Mouse (Mus musculus): ENCODE data around the gene Kcns1.

The Kcns1 gene

GRCm38 (mm10) chr2:164175850-164176249, 4.9 kb upstream of the Kcns1 start:
- in situ Hi-C loops (cut with MboI; ENCODE audit: low pct_unique_long_range_greater_than_20kb in 1 of 2, low sequenced_read_pairs in 2 of 2, unreplicated experiment in 1 of 2) = no loop called here

- in situ Hi-C loops (cut with MboI; ENCODE audit: low pct_unique_long_range_greater_than_20kb in 1 of 2, low sequenced_read_pairs in 2 of 2, unreplicated experiment in 1 of 2) = no loop called here
Observed at GRCm38 (mm10) chr2:164174649-164175395, 3.9 kb upstream of the Kcns1 start.

GRCm38 (mm10) chr2:164173394-164173793, 2.5 kb upstream of the Kcns1 start:
- in situ Hi-C loops (cut with MboI; ENCODE audit: low pct_unique_long_range_greater_than_20kb in 1 of 2, low sequenced_read_pairs in 2 of 2, unreplicated experiment in 1 of 2) = no loop called here

- in situ Hi-C loops (cut with MboI; ENCODE audit: low pct_unique_long_range_greater_than_20kb in 1 of 2, low sequenced_read_pairs in 2 of 2, unreplicated experiment in 1 of 2) = no loop called here
Observed at GRCm38 (mm10) chr2:164170326-164170725, 587 bp downstream of the Kcns1 start.

GRCm38 (mm10) chr2:164168571-164168946, 2.4 kb downstream of the Kcns1 start:
- in situ Hi-C loops (cut with MboI; ENCODE audit: low pct_unique_long_range_greater_than_20kb in 1 of 2, low sequenced_read_pairs in 2 of 2, unreplicated experiment in 1 of 2) = no loop called here

GRCm38 (mm10) chr2:164167752-164168570, 3.0 kb downstream of the Kcns1 start:
- in situ Hi-C loops (cut with MboI; ENCODE audit: low pct_unique_long_range_greater_than_20kb in 1 of 2, low sequenced_read_pairs in 2 of 2, unreplicated experiment in 1 of 2) = no loop called here

GRCm38 (mm10) chr2:164164941-164165340, 6.0 kb downstream of the Kcns1 start:
- in situ Hi-C loops (cut with MboI; ENCODE audit: low pct_unique_long_range_greater_than_20kb in 1 of 2, low sequenced_read_pairs in 2 of 2, unreplicated experiment in 1 of 2) = no loop called here

GRCm38 (mm10) chr2:164161515-164162055, 9.3 kb downstream of the Kcns1 start:
- in situ Hi-C loops (cut with MboI; ENCODE audit: low pct_unique_long_range_greater_than_20kb in 1 of 2, low sequenced_read_pairs in 2 of 2, unreplicated experiment in 1 of 2) = no loop called here

- in situ Hi-C loops (cut with MboI; ENCODE audit: low pct_unique_long_range_greater_than_20kb in 1 of 2, low sequenced_read_pairs in 2 of 2, unreplicated experiment in 1 of 2) = no loop called here
Observed at GRCm38 (mm10) chr2:164158838-164159237, 12.1 kb downstream of the Kcns1 start.

- in situ Hi-C loops (cut with MboI; ENCODE audit: low pct_unique_long_range_greater_than_20kb in 1 of 2, low sequenced_read_pairs in 2 of 2, unreplicated experiment in 1 of 2) = no loop called here
Observed at GRCm38 (mm10) chr2:164156158-164156557, 14.8 kb downstream of the Kcns1 start.

- in situ Hi-C loops (cut with MboI; ENCODE audit: low pct_unique_long_range_greater_than_20kb in 1 of 2, low sequenced_read_pairs in 2 of 2, unreplicated experiment in 1 of 2) = no loop called here
Observed at GRCm38 (mm10) chr2:164154007-164154406, 16.9 kb downstream of the Kcns1 start.

- in situ Hi-C loops (cut with MboI; ENCODE audit: low pct_unique_long_range_greater_than_20kb in 1 of 2, low sequenced_read_pairs in 2 of 2, unreplicated experiment in 1 of 2) = no loop called here
Observed at GRCm38 (mm10) chr2:164152341-164152740, 18.6 kb downstream of the Kcns1 start.

GRCm38 (mm10) chr2:164150086-164150760, 20.7 kb downstream of the Kcns1 start:
- in situ Hi-C loops (cut with MboI; ENCODE audit: low pct_unique_long_range_greater_than_20kb in 1 of 2, low sequenced_read_pairs in 2 of 2, unreplicated experiment in 1 of 2) = no loop called here

GRCm38 (mm10) chr2:164146556-164146955, 24.4 kb downstream of the Kcns1 start:
- in situ Hi-C loops (cut with MboI; ENCODE audit: low pct_unique_long_range_greater_than_20kb in 1 of 2, low sequenced_read_pairs in 2 of 2, unreplicated experiment in 1 of 2) = no loop called here

- in situ Hi-C loops (cut with MboI; ENCODE audit: low pct_unique_long_range_greater_than_20kb in 1 of 2, low sequenced_read_pairs in 2 of 2, unreplicated experiment in 1 of 2) = no loop called here
Observed at GRCm38 (mm10) chr2:164144541-164144940, 26.4 kb downstream of the Kcns1 start.

GRCm38 (mm10) chr2:164144025-164144424, 26.9 kb downstream of the Kcns1 start:
- in situ Hi-C loops (cut with MboI; ENCODE audit: low pct_unique_long_range_greater_than_20kb in 1 of 2, low sequenced_read_pairs in 2 of 2, unreplicated experiment in 1 of 2) = no loop called here

GRCm38 (mm10) chr2:164142021-164142420, 28.9 kb downstream of the Kcns1 start:
- in situ Hi-C loops (cut with MboI; ENCODE audit: low pct_unique_long_range_greater_than_20kb in 1 of 2, low sequenced_read_pairs in 2 of 2, unreplicated experiment in 1 of 2) = no loop called here

- in situ Hi-C loops (cut with MboI; ENCODE audit: low pct_unique_long_range_greater_than_20kb in 1 of 2, low sequenced_read_pairs in 2 of 2, unreplicated experiment in 1 of 2) = no loop called here
Observed at GRCm38 (mm10) chr2:164137754-164138153, 33.2 kb downstream of the Kcns1 start.

- in situ Hi-C loops (cut with MboI; ENCODE audit: low pct_unique_long_range_greater_than_20kb in 1 of 2, low sequenced_read_pairs in 2 of 2, unreplicated experiment in 1 of 2) = no loop called here
Observed at GRCm38 (mm10) chr2:164136393-164136792, 34.5 kb downstream of the Kcns1 start.
